Mouse (Mus musculus) v-Abl transformed pro-B cells (cell line): ENCODE measurements around the gene Rab6a.

Experiments
- in situ Hi-C, 2 experiments: fragments of 400-800 bp; cut with MboI; formaldehyde crosslinking; loops; one replicate each; pipeline ENCODE4 v1.15.1; 2025; ENCODE audit not compliant: unreplicated experiment in 2 of 2

Gene Rab6a

GRCm38 (mm10) chr7:100678052-100678451 is 70.8 kb downstream of the Rab6a start:
- in situ Hi-C loops = no loop called here

- in situ Hi-C loops = no loop called here
Measured at GRCm38 (mm10) chr7:100678948-100679880, 72.0 kb downstream of the Rab6a start.

GRCm38 (mm10) chr7:100681132-100681531 is 73.9 kb downstream of the Rab6a start:
- in situ Hi-C loops = no loop called here

DNA sequence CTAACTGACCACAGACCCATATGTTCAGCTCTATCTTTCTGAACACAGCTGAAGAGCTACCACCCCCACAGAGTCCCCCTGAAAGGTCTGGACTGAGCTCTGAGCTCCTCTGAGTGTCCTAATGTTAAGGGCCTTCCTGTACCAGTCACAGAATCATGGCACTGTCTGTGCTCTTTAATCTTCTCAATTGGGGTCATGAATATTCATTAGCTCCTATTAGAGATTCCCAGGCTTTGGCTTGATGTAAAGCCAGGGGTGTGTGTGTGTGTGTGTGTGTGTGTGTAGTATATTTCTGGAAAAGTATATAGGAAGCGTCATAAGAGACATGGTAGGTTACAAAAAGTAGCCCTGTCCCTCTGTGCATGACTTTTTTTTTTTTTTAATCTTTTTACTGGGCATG is 76.0 kb downstream of the Rab6a start:
- in situ Hi-C loops = no loop called here

DNA sequence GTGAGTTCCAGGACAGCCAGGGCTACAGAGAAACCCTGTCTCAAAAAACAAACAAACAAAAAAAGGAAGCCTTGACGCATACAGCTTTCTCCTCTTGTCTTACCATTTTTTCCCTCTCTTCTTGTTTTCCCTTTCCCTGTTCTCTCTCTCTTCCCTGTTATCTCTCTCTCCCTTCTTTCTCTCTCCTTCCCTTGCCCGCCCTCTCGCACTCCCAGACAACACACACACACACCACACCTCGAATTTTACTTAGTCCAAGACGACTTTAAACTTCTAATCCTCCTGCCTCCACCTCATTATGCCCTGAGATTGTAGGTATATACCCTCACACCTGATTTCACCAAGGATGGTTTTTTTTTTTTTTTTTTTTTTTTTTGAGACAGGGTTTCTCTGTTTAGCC is 76.9 kb downstream of the Rab6a start:
- in situ Hi-C loops = no loop called here

DNA sequence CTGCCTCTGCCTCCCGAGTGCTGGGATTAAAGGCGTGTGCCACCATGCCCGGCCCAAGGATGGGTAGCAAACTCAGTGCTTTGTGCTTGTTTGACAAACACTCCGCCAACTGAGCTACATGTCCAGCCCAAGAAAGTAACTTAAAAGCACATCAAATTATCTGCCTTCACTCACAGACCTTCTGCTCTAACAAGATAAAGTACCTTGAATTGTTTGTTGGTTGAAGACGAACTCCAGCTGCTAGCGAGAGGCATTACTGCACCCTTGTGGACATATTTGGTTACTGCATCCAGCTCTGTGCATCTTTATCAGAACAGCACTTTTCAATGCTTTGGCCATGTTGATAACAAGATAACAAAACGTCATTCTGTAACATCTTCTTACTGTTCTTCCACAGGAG is 77.3 kb downstream of the Rab6a start:
- in situ Hi-C loops = no loop called here

GRCm38 (mm10) chr7:100685061-100686030 is 78.1 kb downstream of the Rab6a start:
- in situ Hi-C loops = loop anchor here (5.0 kb wide), 2 partner anchors 112 to 202 kb away; no protein-coding TSS in a partner anchor

DNA sequence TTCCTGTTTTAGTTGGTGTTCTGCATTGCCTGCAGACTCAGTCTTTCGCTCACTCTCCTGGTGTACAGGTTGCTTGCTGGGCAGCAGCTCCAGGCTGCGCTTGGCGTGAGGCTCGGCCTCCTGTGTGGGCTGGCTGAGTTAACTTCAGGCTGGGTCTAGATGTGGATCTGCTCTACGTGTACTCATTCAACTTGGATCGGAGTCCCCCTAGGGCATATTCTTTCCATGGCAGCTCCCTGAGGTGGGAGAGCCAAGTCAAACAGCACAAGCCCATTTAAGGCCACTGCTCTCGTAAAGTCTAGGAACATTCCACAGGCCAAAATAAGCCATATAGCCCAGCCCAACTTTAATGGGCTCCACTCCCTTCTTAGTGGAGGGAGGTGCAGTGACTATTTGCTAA is 81.3 kb downstream of the Rab6a start:
- in situ Hi-C loops = loop anchor here (5.0 kb wide), 2 partner anchors 109 to 199 kb away; no protein-coding TSS in a partner anchor
